Mouse (Mus musculus): ENCODE measurements around the gene Dapp1.
"Not testable (repeated sequence)": the region's sequence is repeated elsewhere in the genome, so short reads cannot be mapped to it uniquely, and the experiment has no call there.

Gene Dapp1

GRCm38 (mm10) chr3:137955560-137956081, 25.7 kb downstream of the Dapp1 start:
- DNase-seq (ENCODE audit: low read depth, low spot score) = no peak

- DNase-seq (ENCODE audit: low read depth, low spot score) = no peak
Measured at GRCm38 (mm10) chr3:137954256-137954916, 27.0 kb downstream of the Dapp1 start.

- no peak for DNase-seq (ENCODE audit: low read depth, low spot score)
Measured at GRCm38 (mm10) chr3:137952914-137953880, 28.1 kb downstream of the Dapp1 start.

- DNase-seq (ENCODE audit: low read depth, low spot score) = no peak
Measured at GRCm38 (mm10) chr3:137952225-137952913, 29.0 kb downstream of the Dapp1 start.

GRCm38 (mm10) chr3:137951819-137952218, 29.5 kb downstream of the Dapp1 start:
- no peak for DNase-seq (ENCODE audit: low read depth, low spot score)

GRCm38 (mm10) chr3:137951302-137951701, 30.0 kb downstream of the Dapp1 start:
- DNase-seq (ENCODE audit: low read depth, low spot score) = not testable (repeated sequence)

- DNase-seq (ENCODE audit: low read depth, low spot score) = no peak
Measured at GRCm38 (mm10) chr3:137950191-137950885, 31.0 kb downstream of the Dapp1 start.

- DNase-seq (ENCODE audit: low read depth, low spot score) = no peak
Measured at GRCm38 (mm10) chr3:137947525-137947924, 33.8 kb downstream of the Dapp1 start.

- DNase-seq (ENCODE audit: low read depth, low spot score) = no peak
Measured at GRCm38 (mm10) chr3:137946827-137947226, 34.5 kb downstream of the Dapp1 start.

GRCm38 (mm10) chr3:137943737-137944154, 37.6 kb downstream of the Dapp1 start:
- DNase-seq (ENCODE audit: low read depth, low spot score) = no peak

- DNase-seq (ENCODE audit: low read depth, low spot score) = no peak
Measured at GRCm38 (mm10) chr3:137942098-137942622, 39.2 kb downstream of the Dapp1 start.

GRCm38 (mm10) chr3:137941555-137941954, 39.8 kb downstream of the Dapp1 start:
- DNase-seq (ENCODE audit: low read depth, low spot score) = no peak

GRCm38 (mm10) chr3:137940757-137941156, 40.6 kb downstream of the Dapp1 start:
- no peak for DNase-seq (ENCODE audit: low read depth, low spot score)

GRCm38 (mm10) chr3:137938608-137939007, 42.7 kb downstream of the Dapp1 start:
- DNase-seq (ENCODE audit: low read depth, low spot score) = no peak

GRCm38 (mm10) chr3:137936541-137936940, 44.8 kb downstream of the Dapp1 start:
- DNase-seq (ENCODE audit: low read depth, low spot score) = no peak

GRCm38 (mm10) chr3:137935570-137936525, 45.5 kb downstream of the Dapp1 start:
- no peak for DNase-seq (ENCODE audit: low read depth, low spot score)

GRCm38 (mm10) chr3:137933986-137934385, 47.4 kb downstream of the Dapp1 start:
- no peak for DNase-seq (ENCODE audit: low read depth, low spot score)

- no peak for DNase-seq (ENCODE audit: low read depth, low spot score)
Measured at GRCm38 (mm10) chr3:137932748-137933147, 48.6 kb downstream of the Dapp1 start.

- no peak for DNase-seq (ENCODE audit: low read depth, low spot score)
Measured at GRCm38 (mm10) chr3:137929940-137930339, 51.4 kb downstream of the Dapp1 start.

GRCm38 (mm10) chr3:137927010-137927409, 54.3 kb downstream of the Dapp1 start:
- DNase-seq (ENCODE audit: low read depth, low spot score) = no peak
